Mouse (Mus musculus) heart, adult 2 months (tissue): ENCODE data around the gene Trappc10.

Source experiments
- CTCF ChIP-seq: fragments of 200-600 bp; IDR thresholded peaks from 2 replicates; pipeline ENCODE4 v1.8.1; 2022; ENCODE audit warnings: antibody characterized with exemption, mild to moderate bottlenecking, moderate library complexity
- EP300 ChIP-seq: fragments of 200-500 bp; IDR thresholded peaks from 2 replicates; pipeline ENCODE4 v1.6.1; 2011; ENCODE audit warnings: low read depth, low read length, control low read depth; ENCODE audit not compliant: insufficient read depth
- POLR2A ChIP-seq: fragments of 200-500 bp; IDR thresholded peaks from 2 replicates; pipeline ENCODE4 v1.6.1; 2011; ENCODE audit warnings: mild to moderate bottlenecking, low read depth, low read length, control low read depth; ENCODE audit not compliant: insufficient read depth

GRCm38 (mm10) chr10:78201182-78201581 lies 43.3 kb downstream of the Trappc10 start:
- TF ChIP-seq EP300 (no peak), CTCF (no peak), POLR2A (no peak)
